ENCODE assay signal across 11 mouse cellular contexts in the genomic region with DNA sequence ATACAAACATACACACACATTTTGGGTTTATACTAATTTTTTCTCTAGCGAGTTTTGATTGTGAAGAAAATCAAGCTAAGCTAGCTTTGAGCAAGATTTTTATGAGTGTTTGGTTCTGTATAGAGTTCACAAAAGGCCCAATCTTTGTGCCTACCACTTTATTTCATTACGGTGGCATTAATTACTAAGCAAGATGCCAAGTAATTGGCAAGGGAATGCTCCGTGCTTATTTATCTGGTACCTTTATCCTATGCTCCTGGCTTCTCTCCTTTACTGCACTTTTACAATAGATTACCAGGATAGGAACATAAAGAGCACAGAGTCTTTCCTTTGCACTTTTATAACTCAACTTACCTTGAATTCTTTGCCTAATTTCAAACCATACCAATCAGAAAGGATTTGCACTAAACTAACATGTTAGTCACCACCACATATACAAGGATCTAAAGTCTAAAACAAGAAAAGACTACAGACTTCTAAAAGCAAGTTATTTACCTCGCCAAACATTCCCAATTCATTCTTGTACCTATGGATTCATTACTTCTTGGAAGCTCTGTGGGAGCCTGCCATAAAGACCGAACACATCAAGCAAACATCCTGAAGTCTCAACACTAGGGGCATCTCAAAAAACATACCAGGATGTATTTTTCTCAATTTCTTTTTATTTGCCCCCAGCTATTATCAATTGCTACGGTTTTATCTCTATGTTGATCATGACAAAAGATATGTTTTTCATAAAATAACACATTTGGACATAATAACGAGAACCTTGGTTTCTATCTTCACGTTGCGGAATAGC.
"Had no signal": no experiment of that assay in that cellular context is flagged by ENCODE, and none has a peak within 500 bp of the region (broad histone marks: within the 10 kb centered on the region; RNA-seq: fewer than 3 reads in every experiment).

No protein-coding gene starts in this region.

- H3K4me2 ChIP-seq: liver, embryonic 13.5 days; midbrain, embryonic 12.5 days; midbrain, embryonic 15.5 days; neural tube, embryonic 12.5 days; neural tube, embryonic 15.5 days had no signal

- H3K4me3 ChIP-seq: liver, embryonic 13.5 days; midbrain, embryonic 12.5 days; midbrain, embryonic 15.5 days; neural tube, embryonic 12.5 days; neural tube, embryonic 15.5 days had no signal

- H3K27me3 ChIP-seq: liver, embryonic 13.5 days; midbrain, embryonic 15.5 days; neural tube, embryonic 12.5 days; neural tube, embryonic 15.5 days had no signal

- ATAC-seq: midbrain, embryonic 15.5 days had no signal

- H3K4me1 ChIP-seq: liver, embryonic 13.5 days; midbrain, embryonic 15.5 days; neural tube, embryonic 12.5 days; neural tube, embryonic 15.5 days had no signal

- DNase-seq: kidney, postnatal 25 days; liver, embryonic 13.5 days; lung, adult 2 months; thymus, adult 18-20 months; thymus, postnatal 36 days had no signal

- H3K9ac ChIP-seq: liver, embryonic 13.5 days; midbrain, embryonic 12.5 days; midbrain, embryonic 15.5 days; neural tube, embryonic 12.5 days; neural tube, embryonic 15.5 days had no signal

- H3K36me3 ChIP-seq: liver, embryonic 13.5 days; midbrain, embryonic 12.5 days; midbrain, embryonic 15.5 days; neural tube, embryonic 12.5 days; neural tube, embryonic 15.5 days had no signal

- H3K9me3 ChIP-seq: liver, embryonic 13.5 days; midbrain, embryonic 12.5 days; midbrain, embryonic 15.5 days; neural tube, embryonic 12.5 days; neural tube, embryonic 15.5 days had no signal

- H3K27ac ChIP-seq: kidney, postnatal 0 days; liver, embryonic 13.5 days; macrophage; midbrain, embryonic 12.5 days; midbrain, embryonic 15.5 days; neural tube, embryonic 12.5 days; neural tube, embryonic 15.5 days had no signal
